Mouse (Mus musculus): ENCODE measurements around the gene Ppm1k.

- TF ChIP-seq CTCF (IDR thresholded peaks at IDR 0.05; ENCODE audit: low read depth, low read length) (no peak), GATA1 (IDR thresholded peaks at IDR 0.05; ENCODE audit: borderline replicate concordance, low read length) (no peak)
These were observed 2.6 kb upstream of the Ppm1k start for GRCm38 (mm10) chr6:57537887-57538286.
